Mouse (Mus musculus) erythroblast, adult 5-6 weeks (primary cell): ENCODE results near the gene Tmem132c. TPM values are rescaled to one million over a fixed set of nuclear protein-coding genes. Genes with fewer than 3 reads are reported as not detected.

Experiments used
- ATAC-seq: replicated peaks from 2 replicates; pipeline ENCODE4 v1.8.0; 2016; ENCODE audit warnings: moderate number of reproducible peaks, mild to moderate bottlenecking, moderate TSS enrichment, inconsistent platforms; ENCODE audit not compliant: poor library complexity, low FRiP score, severe bottlenecking
- total RNA-seq, 2 experiments: library from RNA; stranded (forward) in 1 of 2; stranded (reverse) in 1 of 2; fragments of 150-400 nt in 1 of 2; fragments of 200-764, 138-1000 nt in 1 of 2; gene quantifications; 2 replicates each; pipeline versions ENCODE4 v1.2.3 to v1.2.4; 2015 to 2017; ENCODE audit warnings: low replicate concordance in 2 of 2

Gene Tmem132c
- total RNA-seq, 2 experiments from 2014 or later, result not detected

- ATAC-seq, result no peak
Observed at GRCm38 (mm10) chr5:127561086-127561485, 319.5 kb downstream of the Tmem132c start.

GRCm38 (mm10) chr5:127567165-127567741, 325.6 kb downstream of the Tmem132c start:
- no peak for ATAC-seq

DNA sequence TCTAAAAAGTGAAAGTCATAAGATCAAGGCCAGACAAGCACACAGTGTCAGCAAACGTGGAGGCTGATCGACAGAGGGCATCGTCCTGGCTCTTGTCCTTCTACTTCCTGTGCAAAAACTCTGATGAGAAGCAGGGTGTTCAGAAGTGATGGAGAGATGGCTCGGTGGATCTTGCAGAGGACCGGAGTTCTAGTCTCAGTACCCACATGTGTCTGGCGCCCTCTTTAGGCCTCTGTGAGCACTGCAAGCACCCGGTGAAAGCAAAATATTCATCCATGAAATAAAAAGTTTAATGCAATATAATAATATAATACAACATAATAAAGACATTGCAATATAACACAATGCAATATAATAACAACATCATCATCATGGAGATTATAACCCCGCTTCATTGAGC, 335.8 kb downstream of the Tmem132c start:
- ATAC-seq, result no peak

- no peak for ATAC-seq
Observed at GRCm38 (mm10) chr5:127583658-127584057, 342.1 kb downstream of the Tmem132c start.

DNA sequence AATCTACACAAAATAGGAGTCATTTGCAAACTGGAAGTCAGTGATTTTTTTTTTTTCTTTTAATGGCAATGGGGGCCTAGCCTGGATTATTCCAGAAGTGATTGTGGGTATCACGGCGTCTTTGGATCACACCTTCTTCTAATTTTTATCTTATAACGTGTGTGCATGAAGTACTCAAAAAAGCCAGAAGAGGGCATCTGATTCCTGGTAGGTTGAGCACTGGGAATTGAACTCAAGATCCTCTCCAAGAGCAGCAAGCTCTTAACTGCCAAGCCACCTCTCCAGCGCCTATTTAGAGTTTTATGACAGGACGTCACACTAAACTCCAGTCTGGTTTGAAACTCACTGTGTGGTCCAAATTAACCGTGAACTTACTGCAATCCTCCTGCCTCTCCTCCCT, 346.2 kb downstream of the Tmem132c start:
- no peak for ATAC-seq

DNA sequence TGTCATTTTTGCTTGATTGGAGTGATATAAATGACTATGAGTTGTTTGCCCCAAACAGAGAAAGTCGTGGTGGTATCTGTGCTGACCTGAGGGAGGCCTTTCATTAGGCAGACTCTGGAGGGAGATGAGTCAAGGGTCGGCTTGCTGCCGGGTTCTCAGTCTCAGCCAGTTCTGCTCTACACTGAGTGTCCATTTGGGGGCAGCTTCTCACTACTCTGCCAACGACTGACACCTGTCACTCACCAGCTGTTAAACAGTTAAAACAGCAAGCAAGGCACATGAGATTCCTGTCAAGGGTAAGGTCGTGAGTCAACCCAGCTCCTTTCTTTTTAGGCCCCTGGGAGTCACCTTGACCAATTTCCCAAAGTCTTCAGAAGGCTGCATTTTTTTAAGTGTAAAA, 350.8 kb downstream of the Tmem132c start:
- ATAC-seq, result no peak

GRCm38 (mm10) chr5:127592854-127593253, 351.2 kb downstream of the Tmem132c start:
- no peak for ATAC-seq

DNA sequence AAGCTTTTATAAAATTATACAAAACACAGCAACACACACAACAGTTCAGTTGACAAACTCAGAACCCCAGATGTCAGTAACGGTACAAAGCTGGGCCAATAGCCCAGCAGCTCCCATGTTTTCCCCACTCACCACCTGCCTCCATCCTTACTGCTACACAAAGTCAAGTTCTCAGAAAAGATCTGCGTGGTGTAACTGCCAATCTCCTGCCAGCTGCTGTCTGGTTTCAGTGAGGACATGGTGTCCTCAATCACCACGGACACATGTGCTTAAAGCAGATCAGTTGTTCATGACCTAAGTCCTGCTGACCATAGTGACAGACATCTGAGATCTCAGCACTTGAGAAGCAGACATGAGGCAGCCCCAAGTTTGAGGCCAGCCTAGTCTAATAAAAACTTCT, 354.1 kb downstream of the Tmem132c start:
- ATAC-seq, result no peak

DNA sequence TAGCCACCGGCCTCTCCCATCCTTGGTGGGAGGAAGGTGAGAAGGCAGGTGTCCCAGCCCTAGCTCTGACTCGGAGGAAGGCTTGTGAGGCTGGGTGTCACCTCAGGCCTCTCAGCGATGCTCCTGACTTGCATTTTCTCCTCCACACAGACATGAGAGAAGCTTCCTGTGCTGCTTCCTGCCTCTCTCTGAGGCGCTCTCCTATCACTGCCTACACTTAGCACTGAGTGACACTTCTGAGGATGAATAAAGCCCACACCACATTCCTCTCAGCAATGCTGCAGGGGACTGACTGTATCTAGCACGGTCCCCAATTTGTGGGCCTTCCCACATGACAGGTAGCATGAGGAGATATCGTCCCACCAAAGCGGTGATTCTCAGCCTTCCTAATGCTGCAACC, 355.3 kb downstream of the Tmem132c start:
- ATAC-seq, result no peak

DNA sequence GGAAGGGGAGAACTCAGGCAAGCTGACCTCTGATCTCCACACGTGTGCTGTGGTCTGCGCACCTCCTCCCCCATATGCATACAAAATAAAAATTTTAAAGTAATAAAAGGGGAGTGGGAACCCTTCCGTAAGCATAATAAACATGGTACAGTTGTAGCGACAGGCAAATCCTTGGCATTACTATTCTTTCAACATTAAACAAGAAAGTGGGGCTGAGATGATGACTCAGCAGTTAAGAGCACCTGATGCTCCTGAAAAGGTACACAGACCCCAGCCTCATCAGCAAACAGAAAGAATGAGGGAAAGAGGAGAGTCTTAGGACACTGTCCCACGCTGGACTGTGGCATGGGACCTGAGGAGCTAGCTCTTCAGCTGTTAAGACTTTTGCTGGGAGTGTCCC, 361.4 kb downstream of the Tmem132c start:
- ATAC-seq, result no peak

DNA sequence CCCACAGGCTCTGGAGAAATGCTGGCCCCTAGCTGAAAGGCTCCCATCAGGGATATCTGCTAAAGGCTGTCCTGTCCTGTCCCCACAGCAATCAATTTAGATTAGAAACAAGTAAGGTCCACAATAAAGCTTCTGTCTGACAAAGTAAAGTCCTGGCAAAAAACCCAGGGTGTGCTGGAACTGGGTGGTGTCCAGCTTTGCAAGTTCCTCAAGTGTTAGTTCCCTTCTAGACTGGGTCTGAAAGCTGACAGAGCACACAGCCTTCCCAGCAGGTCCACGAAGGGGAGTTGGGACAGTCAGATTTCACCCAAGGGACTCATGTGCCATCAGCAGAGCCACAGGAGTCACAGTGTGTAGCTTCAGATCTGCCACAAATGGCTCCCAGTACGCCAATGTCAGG, 365.9 kb downstream of the Tmem132c start:
- no peak for ATAC-seq

GRCm38 (mm10) chr5:127609191-127609714, 367.6 kb downstream of the Tmem132c start:
- no peak for ATAC-seq

DNA sequence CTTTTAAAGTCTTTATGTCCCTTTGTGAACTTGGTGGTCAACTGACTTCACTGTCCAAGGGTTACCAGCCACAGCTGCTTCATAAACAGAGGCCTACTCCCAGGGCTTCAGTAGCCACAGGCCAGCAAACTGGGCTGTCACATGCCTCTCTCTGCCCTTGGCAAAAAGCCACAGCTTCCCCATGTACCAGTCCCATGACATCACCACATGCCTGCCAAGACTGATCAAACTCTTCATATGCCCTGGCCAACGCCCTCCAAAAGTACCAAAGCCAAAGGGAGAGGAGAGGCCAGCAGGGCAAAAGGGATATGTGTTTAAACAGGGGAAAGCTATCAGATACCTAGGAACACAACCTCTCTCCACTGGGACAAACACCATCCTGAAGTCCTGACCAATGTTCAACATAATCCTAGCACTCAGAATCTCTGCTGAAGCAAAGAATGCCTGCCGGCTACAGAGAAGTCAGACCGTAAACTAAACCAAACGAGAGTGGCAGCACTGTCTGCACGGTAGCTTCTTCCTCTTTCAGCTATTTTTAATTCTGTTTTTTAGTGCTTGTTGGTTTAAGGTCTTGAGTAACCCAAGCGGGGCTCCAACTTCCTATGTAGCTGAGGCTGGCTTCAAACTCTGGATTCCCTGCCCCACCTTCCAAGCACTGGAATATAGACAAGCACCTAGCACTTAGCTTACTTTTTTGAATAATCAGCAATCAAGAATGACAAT, 369.3 kb downstream of the Tmem132c start:
- peak; percentile 55; the same call in 1 of the 2 replicates for ATAC-seq

GRCm38 (mm10) chr5:127611881-127612280, 370.3 kb downstream of the Tmem132c start:
- no peak for ATAC-seq

DNA sequence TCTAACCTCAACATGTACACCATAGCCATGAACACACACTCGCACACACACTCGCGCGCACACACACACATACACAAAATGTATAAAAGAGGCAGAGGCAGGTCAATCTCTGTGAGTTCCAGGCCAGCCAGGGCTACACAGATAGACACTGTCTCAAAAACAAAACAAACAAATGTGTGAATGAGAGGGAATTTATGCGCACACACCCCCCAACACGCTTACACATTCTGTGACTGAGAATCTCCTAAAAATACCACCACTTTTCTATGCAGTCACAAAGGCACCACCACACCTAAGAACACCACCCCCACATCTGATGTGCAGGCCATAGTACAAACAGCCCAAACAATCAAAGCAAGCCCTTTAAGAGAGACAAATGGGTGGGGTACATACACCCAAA, 370.8 kb downstream of the Tmem132c start:
- ATAC-seq, result no peak
